Mouse (Mus musculus): ENCODE data around the gene Cdc42ep2. TPM values are rescaled to one million over a fixed set of nuclear protein-coding genes. Genes with fewer than 3 reads are reported as not detected.

The Cdc42ep2 gene
- polyA plus RNA-seq, 1 experiment from 2014 or later = 15.5 TPM

DNA sequence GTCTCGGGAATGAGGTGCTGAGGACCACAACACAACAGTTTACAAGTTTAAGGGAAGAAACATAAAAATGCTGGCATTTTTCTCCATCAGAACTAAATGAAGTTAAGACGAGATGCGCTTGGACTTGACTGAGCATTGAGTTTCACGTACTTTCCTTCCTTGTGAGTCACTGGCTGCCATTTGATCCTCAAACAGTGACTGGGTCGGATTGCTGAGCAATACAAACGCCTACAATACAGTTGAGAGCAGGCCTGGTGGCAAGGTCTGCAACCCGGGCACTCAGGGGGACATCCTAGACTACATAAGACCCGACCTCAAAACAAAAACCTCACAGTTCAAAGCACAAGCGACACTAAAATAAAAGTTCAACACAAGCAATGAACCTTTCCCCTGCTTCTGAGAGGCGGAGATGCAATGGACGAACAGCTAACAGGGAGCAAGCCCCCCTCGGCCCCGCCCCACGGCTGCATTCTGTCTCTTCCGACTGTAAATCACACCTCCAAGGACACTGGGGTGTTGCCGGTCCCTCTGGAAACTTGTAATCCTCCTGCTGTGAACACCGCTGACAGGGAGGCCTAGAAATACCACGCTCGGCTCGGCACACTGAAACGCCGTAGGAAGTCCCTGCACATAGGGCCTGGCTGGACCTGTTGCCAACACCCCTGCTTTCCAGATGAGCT lies 29.6 kb upstream of the Cdc42ep2 start:
- ATAC-seq (replicated peaks; ENCODE audit: low FRiP score) = 0 out of 2 replicates have a peak, but pooled peaks have one; percentile 5
- H3K36me3 ChIP-seq = peaks cover 66% of the 10 kb centered on the region
- 37% methylated on average over 22 of the region's 22 CpGs for WGBS
- H3K4me1 ChIP-seq = peaks cover 58% of the 10 kb centered on the region
- peak overlapping the region; percentile 21; the same call in 1 of the 2 replicates for H3K4me2 ChIP-seq
- no peaks in the 10 kb centered on the region for H3K9me3 ChIP-seq (replicated peaks)
- no peak overlapping the region for H3K9ac ChIP-seq
- H3K27me3 ChIP-seq = no peaks in the 10 kb centered on the region
- peak overlapping the region; percentile 87 for H3K27ac ChIP-seq
- no peak overlapping the region for H3K4me3 ChIP-seq (replicated peaks)

DNA sequence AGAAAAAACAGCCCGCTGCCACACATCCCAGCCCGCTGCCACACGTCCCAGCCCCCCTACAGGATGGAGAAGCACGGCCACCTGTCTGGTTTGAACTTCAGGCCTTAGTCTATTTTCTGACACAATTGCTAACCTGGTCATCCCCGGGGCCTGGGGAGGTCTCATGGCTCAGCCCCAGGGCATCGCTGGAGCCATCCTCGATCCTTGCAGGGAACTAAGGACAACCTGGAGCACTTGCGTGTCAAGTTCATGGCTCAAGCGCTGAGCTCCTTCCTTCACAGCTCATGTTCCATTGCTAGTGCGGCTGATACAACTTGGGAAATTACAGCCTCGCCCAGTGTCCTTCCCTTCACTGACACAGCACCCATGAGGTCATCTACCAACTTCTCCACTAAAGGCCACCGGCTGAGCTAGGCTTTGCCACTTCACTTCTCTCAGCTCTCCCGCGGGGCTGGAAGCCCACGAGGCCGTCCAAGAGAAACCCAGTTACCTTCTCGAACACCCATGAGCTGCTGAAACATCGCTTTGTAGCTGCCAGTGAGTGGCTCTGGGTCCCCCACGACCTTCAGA lies 28.7 kb upstream of the Cdc42ep2 start:
- H3K4me2 ChIP-seq = no peak overlapping the region
- peaks cover 66% of the 10 kb centered on the region for H3K36me3 ChIP-seq
- H3K9ac ChIP-seq = no peak overlapping the region
- H3K27me3 ChIP-seq = no peaks in the 10 kb centered on the region
- peaks cover 58% of the 10 kb centered on the region for H3K4me1 ChIP-seq
- no peak for ATAC-seq (replicated peaks; ENCODE audit: low FRiP score)
- no peaks in the 10 kb centered on the region for H3K9me3 ChIP-seq (replicated peaks)
- H3K27ac ChIP-seq = peak overlapping the region; percentile 87
- H3K4me3 ChIP-seq (replicated peaks) = no peak overlapping the region
- WGBS = 90% methylated on average over 19 of the region's 19 CpGs

DNA sequence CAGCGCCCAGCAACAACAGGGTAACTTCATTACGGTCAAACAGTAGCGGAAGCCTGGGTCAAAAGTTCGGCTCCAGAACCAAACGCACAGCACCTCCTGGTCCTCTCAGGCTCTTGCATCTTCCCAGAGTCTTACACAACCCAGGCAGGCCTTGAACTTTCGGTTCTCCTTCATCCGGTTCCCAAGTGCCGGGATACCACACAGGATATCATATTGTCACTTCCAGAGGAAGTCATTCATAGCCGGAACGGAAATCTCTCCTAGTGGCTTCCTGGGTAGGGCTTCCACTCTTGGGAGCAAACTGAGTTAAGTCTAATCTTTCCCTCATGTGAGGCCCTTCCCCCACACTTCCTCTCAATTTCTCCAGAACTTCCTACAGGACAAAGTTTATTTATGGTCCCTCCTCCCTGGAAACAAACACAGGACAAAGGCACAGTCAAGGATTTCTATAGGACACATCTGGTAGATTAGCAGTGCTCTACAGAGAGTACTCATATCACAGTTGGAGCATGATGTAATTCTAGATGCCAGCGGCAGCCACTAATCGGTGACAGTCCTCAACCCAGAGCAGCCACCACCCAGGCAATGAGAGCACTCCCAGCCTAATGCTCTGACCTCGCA lies 27.6 kb upstream of the Cdc42ep2 start:
- 59% methylated on average over 13 of the region's 13 CpGs for WGBS
- Histone ChIP-seq H3K27ac (peak overlapping the region; percentile 87), H3K9ac (no peak overlapping the region), H3K4me1 (peaks cover 58% of the 10 kb centered on the region), H3K4me2 (peak overlapping the region; percentile 30; the same call in 1 of the 2 replicates), H3K27me3 (no peaks in the 10 kb centered on the region), H3K4me3 (replicated peaks) (no peak overlapping the region), H3K36me3 (peaks cover 68% of the 10 kb centered on the region), H3K9me3 (replicated peaks) (no peaks in the 10 kb centered on the region)
- ATAC-seq (replicated peaks; ENCODE audit: low FRiP score) = peak; percentile 49; the same call in 1 of the 2 replicates

DNA sequence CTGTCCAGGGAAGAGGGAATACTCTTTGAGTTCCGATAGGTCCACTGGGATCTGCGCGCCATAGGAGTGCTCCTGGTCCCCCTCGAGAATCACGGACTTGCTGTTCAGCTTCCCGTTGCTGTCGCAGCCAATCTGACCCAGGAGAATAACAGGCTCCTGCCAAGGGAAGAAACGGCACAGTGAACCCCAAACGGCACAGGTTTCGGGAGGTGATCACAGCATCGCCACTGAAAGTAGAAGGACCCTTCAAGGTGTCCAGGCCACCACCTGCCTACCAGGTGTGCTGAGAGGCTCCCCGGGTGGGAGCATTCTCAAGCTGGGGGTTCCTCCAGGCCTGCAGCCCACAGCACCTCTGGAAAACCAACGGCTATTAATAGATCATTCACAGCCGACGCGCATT lies 27.0 kb upstream of the Cdc42ep2 start:
- H3K9ac ChIP-seq = no peak overlapping the region
- H3K4me3 ChIP-seq (replicated peaks) = no peak overlapping the region
- no peak for ATAC-seq (replicated peaks; ENCODE audit: low FRiP score)
- peaks cover 70% of the 10 kb centered on the region for H3K36me3 ChIP-seq
- no peaks in the 10 kb centered on the region for H3K27me3 ChIP-seq
- H3K27ac ChIP-seq = peak overlapping the region; percentile 87
- WGBS = 87% methylated on average over 16 of the region's 16 CpGs
- peak overlapping the region; percentile 30; the same call in 1 of the 2 replicates for H3K4me2 ChIP-seq
- peaks cover 56% of the 10 kb centered on the region for H3K4me1 ChIP-seq
- no peaks in the 10 kb centered on the region for H3K9me3 ChIP-seq (replicated peaks)

DNA sequence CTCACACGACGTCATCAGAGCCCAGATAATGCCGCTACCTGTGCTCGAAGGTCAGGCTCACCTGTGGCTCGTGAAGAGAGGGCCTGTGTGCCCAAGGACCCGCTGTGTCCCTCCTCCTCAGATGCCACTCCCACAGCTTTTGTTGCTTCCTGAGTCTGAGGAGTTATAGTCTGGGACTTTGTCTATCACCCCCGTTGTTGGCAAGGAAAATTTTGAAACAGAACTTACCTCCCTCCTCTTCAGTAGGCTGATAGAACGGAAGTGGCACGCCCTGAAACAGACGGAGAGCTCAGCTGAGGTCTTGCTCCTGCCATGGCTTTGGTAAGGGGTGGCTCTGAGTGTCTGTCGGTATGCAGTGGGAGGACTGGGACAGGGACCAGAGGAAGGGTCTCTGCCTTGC lies 25.6 kb upstream of the Cdc42ep2 start:
- ATAC-seq (replicated peaks; ENCODE audit: low FRiP score) = no peak
- no peaks in the 10 kb centered on the region for H3K9me3 ChIP-seq (replicated peaks)
- 92% methylated on average over 11 of the region's 11 CpGs for WGBS
- H3K4me3 ChIP-seq (replicated peaks) = no peak overlapping the region
- peaks cover 57% of the 10 kb centered on the region for H3K4me1 ChIP-seq
- H3K36me3 ChIP-seq = peaks cover 84% of the 10 kb centered on the region
- H3K4me2 ChIP-seq = no peak overlapping the region
- H3K9ac ChIP-seq = no peak overlapping the region
- H3K27me3 ChIP-seq = no peaks in the 10 kb centered on the region
- no peak overlapping the region for H3K27ac ChIP-seq

DNA sequence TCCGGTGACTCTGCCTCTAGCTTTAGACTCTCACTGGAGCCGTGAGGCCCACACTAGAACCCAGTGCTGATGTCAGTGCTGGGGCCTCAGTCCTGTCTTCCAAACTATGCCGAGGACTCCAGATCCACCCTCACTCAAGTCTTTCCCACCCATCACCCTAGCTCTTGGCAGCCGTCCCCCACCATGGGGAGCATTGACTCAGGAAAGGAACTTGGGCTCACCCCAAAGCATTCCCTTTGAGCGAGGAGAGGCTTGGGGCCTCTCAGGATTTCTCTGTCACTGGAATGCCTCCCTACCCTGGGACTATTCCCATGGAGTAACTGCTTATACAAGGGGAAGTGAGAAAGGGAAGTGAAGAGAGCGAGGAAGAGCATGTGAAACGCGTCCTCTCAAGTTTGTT lies 21.3 kb upstream of the Cdc42ep2 start:
- no peaks in the 10 kb centered on the region for H3K27me3 ChIP-seq
- H3K36me3 ChIP-seq = peaks cover 86% of the 10 kb centered on the region
- ATAC-seq (replicated peaks; ENCODE audit: low FRiP score) = no peak
- H3K4me3 ChIP-seq (replicated peaks) = no peak overlapping the region
- H3K27ac ChIP-seq = peak overlapping the region; percentile 77
- no peak overlapping the region for H3K9ac ChIP-seq
- peaks cover 31% of the 10 kb centered on the region for H3K4me1 ChIP-seq
- H3K9me3 ChIP-seq (replicated peaks) = no peaks in the 10 kb centered on the region
- no peak overlapping the region for H3K4me2 ChIP-seq
- 58% methylated on average over 8 of the region's 8 CpGs for WGBS

DNA sequence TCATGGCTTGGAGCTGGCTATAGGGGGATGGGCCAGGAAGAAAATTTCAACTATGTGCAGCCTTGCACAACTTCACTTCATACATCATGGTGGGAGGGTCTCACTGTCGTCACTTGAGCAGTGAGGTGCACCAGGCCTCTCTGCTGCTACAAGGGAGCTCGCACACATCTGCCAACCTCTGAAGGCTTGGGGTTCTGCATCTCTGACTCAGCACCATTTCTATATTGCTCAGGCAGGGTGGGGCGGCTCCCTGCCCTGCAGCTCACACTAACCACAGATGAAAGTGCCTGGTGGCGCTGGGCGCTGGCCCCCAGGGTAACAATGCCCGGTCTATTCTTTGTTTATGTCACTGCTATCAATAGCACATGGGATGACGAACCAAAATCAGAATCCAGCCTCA lies 20.4 kb upstream of the Cdc42ep2 start:
- no peak overlapping the region for H3K4me2 ChIP-seq
- H3K9me3 ChIP-seq (replicated peaks) = no peaks in the 10 kb centered on the region
- no peak overlapping the region for H3K9ac ChIP-seq
- peaks cover 38% of the 10 kb centered on the region for H3K4me1 ChIP-seq
- no peak overlapping the region for H3K4me3 ChIP-seq (replicated peaks)
- WGBS = 67% methylated on average over 7 of the region's 7 CpGs
- H3K27me3 ChIP-seq = no peaks in the 10 kb centered on the region
- H3K36me3 ChIP-seq = peaks cover 80% of the 10 kb centered on the region
- peak; percentile 63; the same call in 1 of the 2 replicates for ATAC-seq (replicated peaks; ENCODE audit: low FRiP score)
- H3K27ac ChIP-seq = peak overlapping the region; percentile 77

DNA sequence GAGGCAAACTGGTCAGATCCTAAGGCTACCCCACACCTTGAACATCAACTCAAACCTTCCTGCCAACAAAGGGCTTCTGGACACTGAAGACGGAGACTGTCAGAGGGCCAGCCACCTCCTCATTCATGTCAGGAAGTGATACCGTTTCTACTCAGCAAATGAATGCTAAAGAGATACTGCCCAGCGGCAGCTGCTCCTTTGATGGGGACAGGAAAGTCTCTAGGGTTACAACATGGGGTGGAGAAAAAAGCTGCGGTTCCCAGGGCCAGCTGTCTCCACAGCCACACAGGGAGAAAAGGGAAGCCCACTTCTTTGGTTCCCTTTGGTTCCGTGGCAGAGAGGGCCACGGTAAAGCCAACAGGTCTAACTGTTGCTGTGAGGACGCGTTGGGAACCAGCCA lies 19.5 kb upstream of the Cdc42ep2 start:
- H3K27me3 ChIP-seq = no peaks in the 10 kb centered on the region
- no peak overlapping the region for H3K9ac ChIP-seq
- WGBS = 59% methylated on average over 8 of the region's 8 CpGs
- H3K27ac ChIP-seq = peak overlapping the region; percentile 77; the same call in 1 of the 2 replicates
- peaks cover 46% of the 10 kb centered on the region for H3K4me1 ChIP-seq
- no peaks in the 10 kb centered on the region for H3K9me3 ChIP-seq (replicated peaks)
- H3K4me2 ChIP-seq = no peak overlapping the region
- no peak for ATAC-seq (replicated peaks; ENCODE audit: low FRiP score)
- peaks cover 80% of the 10 kb centered on the region for H3K36me3 ChIP-seq
- no peak overlapping the region for H3K4me3 ChIP-seq (replicated peaks)

DNA sequence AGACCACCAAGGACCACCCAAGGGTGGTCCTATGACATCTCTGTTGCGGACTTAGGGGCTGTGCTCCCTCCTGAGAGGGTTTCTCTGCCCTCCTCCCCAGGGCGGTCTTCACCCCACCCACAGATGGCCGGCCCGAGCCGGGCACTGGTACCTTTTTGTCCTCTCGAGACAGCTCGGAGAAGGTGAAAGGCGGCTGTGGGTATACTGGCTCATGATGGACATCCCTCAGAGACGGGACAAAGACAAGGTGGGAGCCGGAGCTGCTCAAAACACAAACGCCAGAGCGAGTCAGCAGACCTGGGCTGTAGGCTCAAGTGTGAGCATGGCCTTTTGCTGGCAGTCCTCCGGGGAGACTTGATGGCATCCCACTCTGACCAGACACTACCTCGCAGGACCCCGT lies 18.8 kb upstream of the Cdc42ep2 start:
- no peaks in the 10 kb centered on the region for H3K9me3 ChIP-seq (replicated peaks)
- H3K27ac ChIP-seq = no peak overlapping the region
- 92% methylated on average over 15 of the region's 15 CpGs for WGBS
- H3K4me2 ChIP-seq = no peak overlapping the region
- H3K4me1 ChIP-seq = peaks cover 48% of the 10 kb centered on the region
- no peak overlapping the region for H3K9ac ChIP-seq
- H3K36me3 ChIP-seq = peaks cover 74% of the 10 kb centered on the region
- ATAC-seq (replicated peaks; ENCODE audit: low FRiP score) = no peak
- no peak overlapping the region for H3K4me3 ChIP-seq (replicated peaks)
- no peaks in the 10 kb centered on the region for H3K27me3 ChIP-seq

DNA sequence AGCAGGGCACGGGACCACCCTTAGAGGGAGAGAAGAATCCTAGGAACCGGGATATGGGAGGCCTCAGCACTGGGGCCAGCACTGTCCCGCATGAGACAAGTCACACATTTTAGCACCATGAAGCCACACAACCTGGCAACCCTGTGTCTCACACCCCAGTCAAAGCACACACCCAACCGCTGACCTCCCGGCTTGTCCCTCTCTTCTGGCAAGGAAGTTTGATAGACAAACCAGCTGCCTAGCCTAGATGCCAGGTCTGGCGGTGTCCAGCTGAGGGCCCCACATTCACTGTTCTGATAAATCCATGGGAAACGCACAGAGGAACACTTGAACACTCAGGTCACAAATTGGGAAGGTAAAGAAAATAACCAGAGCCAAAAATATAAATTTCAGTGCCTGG lies 18.0 kb upstream of the Cdc42ep2 start:
- no peak overlapping the region for H3K9ac ChIP-seq
- H3K4me1 ChIP-seq = peaks cover 56% of the 10 kb centered on the region
- H3K4me3 ChIP-seq (replicated peaks) = no peak overlapping the region
- WGBS = 92% methylated on average over 7 of the region's 7 CpGs
- H3K27ac ChIP-seq = no peak overlapping the region
- H3K27me3 ChIP-seq = no peaks in the 10 kb centered on the region
- no peak overlapping the region for H3K4me2 ChIP-seq
- H3K9me3 ChIP-seq (replicated peaks) = no peaks in the 10 kb centered on the region
- no peak for ATAC-seq (replicated peaks; ENCODE audit: low FRiP score)
- peaks cover 66% of the 10 kb centered on the region for H3K36me3 ChIP-seq

DNA sequence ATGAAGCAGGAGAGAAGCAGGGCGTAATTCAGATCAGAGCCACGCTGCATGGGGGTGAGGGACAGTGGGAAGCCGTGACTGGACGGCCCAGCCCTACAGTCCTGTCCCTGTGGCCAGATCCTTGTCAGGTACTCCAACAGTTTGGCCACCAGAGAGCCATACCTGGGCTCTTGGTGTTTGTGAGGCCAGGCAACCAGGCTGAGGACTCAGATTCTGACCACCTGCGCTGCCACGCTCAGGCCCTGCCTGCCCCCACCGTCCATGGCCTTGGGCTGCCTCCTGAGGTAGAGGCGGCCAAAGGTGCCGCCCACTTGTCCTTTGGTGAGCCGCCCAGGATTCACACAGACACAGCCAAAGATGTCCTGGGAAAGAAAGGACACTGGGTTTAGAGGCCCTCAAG lies 16.0 kb upstream of the Cdc42ep2 start:
- peaks cover 57% of the 10 kb centered on the region for H3K4me1 ChIP-seq
- peak overlapping the region; percentile 72 for H3K27ac ChIP-seq
- no peak for ATAC-seq (replicated peaks; ENCODE audit: low FRiP score)
- no peak overlapping the region for H3K4me2 ChIP-seq
- peaks cover 48% of the 10 kb centered on the region for H3K36me3 ChIP-seq
- 82% methylated on average over 10 of the region's 10 CpGs for WGBS
- no peaks in the 10 kb centered on the region for H3K9me3 ChIP-seq (replicated peaks)
- no peak overlapping the region for H3K9ac ChIP-seq
- H3K27me3 ChIP-seq = no peaks in the 10 kb centered on the region
- no peak overlapping the region for H3K4me3 ChIP-seq (replicated peaks)

DNA sequence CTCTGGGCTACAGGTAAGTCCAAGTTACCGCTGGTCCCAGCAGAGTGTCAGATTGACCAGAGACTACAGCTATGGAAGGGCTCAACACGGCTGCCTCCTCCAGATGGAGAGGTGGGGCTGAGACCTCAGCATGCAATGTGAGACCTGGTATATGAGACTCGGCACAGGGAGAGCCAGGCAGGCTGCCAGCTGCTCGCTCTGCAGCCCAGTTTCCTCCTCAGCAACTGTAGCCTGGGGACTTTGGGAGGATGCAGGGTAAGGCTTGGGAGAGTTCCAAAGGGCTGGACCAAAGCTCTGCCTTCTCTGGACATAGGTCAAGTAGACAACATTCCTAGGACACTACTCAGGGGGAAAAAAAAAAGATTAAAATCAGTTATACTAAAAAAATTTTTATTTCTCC lies 15.6 kb upstream of the Cdc42ep2 start:
- Histone ChIP-seq H3K36me3 (peaks cover 43% of the 10 kb centered on the region), H3K4me2 (no peak overlapping the region), H3K27me3 (no peaks in the 10 kb centered on the region), H3K4me3 (replicated peaks) (no peak overlapping the region), H3K27ac (peak overlapping the region; percentile 72), H3K9ac (no peak overlapping the region), H3K9me3 (replicated peaks) (no peaks in the 10 kb centered on the region), H3K4me1 (peaks cover 57% of the 10 kb centered on the region)
- WGBS = 24% methylated on average over 4 of the region's 4 CpGs
- no peak for ATAC-seq (replicated peaks; ENCODE audit: low FRiP score)
